Mouse (Mus musculus) embryonic fibroblast, embryonic 13.5 days (primary cell): ENCODE data around the gene 1700016C15Rik.

Experiments
- CTCF ChIP-seq: IDR thresholded peaks from 2 replicates; pipeline ENCODE4 v1.5.1; 2011; ENCODE audit warnings: mild to moderate bottlenecking, control low read depth, low read length, moderate library complexity, borderline replicate concordance; ENCODE audit not compliant: insufficient read depth
- POLR2A ChIP-seq: IDR thresholded peaks from 2 replicates; pipeline ENCODE4 v1.6.1; 2011; ENCODE audit warnings: low read depth, mild to moderate bottlenecking, control low read depth, low read length, moderate library complexity

DNA sequence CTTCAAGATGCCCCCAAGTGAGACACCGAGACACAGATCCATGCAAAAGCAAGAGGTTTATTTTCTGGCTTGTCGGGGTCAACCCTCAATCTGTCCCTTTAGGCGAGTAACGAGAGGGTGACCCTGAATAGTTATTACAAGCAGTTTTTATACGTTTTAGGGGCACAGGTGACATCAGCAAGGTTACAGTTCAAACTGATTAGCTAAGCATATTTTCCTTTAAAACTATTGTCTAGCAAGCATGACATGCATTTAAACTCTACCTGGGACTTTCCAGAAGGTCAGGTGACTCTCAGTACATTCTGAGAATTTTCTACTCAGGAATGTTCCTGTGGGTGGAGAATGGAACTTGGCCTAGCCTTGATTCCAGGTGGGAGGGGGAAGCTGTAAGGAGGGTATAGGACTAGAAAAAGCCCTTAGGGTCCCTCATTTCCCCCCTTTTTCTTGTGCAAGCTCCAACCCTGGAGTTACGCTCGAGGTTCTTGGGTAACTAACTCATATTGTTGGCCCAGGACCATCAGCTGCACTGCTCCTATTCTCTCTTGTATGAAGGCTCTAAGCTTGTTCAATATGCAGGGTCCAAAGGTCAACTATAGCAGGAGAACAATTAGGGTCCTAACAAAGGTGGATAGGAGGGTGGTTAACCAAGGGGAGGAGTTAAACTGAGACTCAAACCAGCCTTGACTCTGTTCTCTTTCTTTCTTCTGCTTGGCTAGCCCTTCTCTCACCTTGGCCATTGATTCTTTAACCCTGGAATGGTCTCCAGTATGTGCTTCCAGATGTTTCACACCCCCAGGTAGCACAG, 15.1 kb downstream of the 1700016C15Rik start:
- TF ChIP-seq POLR2A: no peak
- TF ChIP-seq CTCF: no peak
